Mouse (Mus musculus) monocyte, adult 2 months (primary cell): Measurements from ENCODE around the gene Rasgrp3.

ENCODE experiments used
- DNase-seq, 2 experiments: peaks; one replicate each; pipeline ENCODE4 v3.0.0; 2022; ENCODE audit warnings: low spot score in 2 of 2, low read depth in 1 of 2

The Rasgrp3 gene

GRCm38 (mm10) chr17:75495213-75495612 lies 59.5 kb downstream of the Rasgrp3 start:
- DNase-seq, result no peak

- no peak for DNase-seq
Measured at GRCm38 (mm10) chr17:75498241-75498651, 62.5 kb downstream of the Rasgrp3 start.

- no peak for DNase-seq
Measured at GRCm38 (mm10) chr17:75503031-75503430, 67.3 kb downstream of the Rasgrp3 start.

GRCm38 (mm10) chr17:75505053-75505452 lies 69.4 kb downstream of the Rasgrp3 start:
- DNase-seq, result no peak

- no peak for DNase-seq
Measured at GRCm38 (mm10) chr17:75506097-75506675, 70.5 kb downstream of the Rasgrp3 start.

GRCm38 (mm10) chr17:75506708-75507641 lies 71.3 kb downstream of the Rasgrp3 start:
- no peak for DNase-seq

- DNase-seq, result no peak
Measured at GRCm38 (mm10) chr17:75509257-75509656, 73.6 kb downstream of the Rasgrp3 start.

GRCm38 (mm10) chr17:75516591-75516990 lies 80.9 kb downstream of the Rasgrp3 start:
- DNase-seq, result no peak

GRCm38 (mm10) chr17:75518181-75518901 lies 82.6 kb downstream of the Rasgrp3 start:
- no peak for DNase-seq

GRCm38 (mm10) chr17:75519239-75519900 lies 83.7 kb downstream of the Rasgrp3 start:
- DNase-seq, result no peak

GRCm38 (mm10) chr17:75521236-75521842 lies 85.6 kb downstream of the Rasgrp3 start:
- DNase-seq, result no peak

GRCm38 (mm10) chr17:75522347-75523065 lies 86.8 kb downstream of the Rasgrp3 start:
- DNase-seq, result no peak

- no peak for DNase-seq
Measured at GRCm38 (mm10) chr17:75523812-75524211, 88.1 kb downstream of the Rasgrp3 start.

GRCm38 (mm10) chr17:75526411-75526810 lies 90.7 kb downstream of the Rasgrp3 start:
- DNase-seq, result no peak

- DNase-seq, result no peak
Measured at GRCm38 (mm10) chr17:75529222-75529935, 93.7 kb downstream of the Rasgrp3 start.

GRCm38 (mm10) chr17:75532469-75532986 lies 96.8 kb downstream of the Rasgrp3 start:
- DNase-seq, result no peak

GRCm38 (mm10) chr17:75534314-75535020 lies 98.8 kb downstream of the Rasgrp3 start:
- no peak for DNase-seq

GRCm38 (mm10) chr17:75535612-75536011 lies 99.9 kb downstream of the Rasgrp3 start:
- DNase-seq, result no peak
